Mouse (Mus musculus): Measurements from ENCODE around the gene Psma5. TPM values are rescaled to one million over a fixed set of nuclear protein-coding genes. Genes with fewer than 3 reads are reported as not detected.

Gene Psma5
- total RNA-seq, 2 experiments from 2014 or later = 48.6 to 50.5 TPM

DNA sequence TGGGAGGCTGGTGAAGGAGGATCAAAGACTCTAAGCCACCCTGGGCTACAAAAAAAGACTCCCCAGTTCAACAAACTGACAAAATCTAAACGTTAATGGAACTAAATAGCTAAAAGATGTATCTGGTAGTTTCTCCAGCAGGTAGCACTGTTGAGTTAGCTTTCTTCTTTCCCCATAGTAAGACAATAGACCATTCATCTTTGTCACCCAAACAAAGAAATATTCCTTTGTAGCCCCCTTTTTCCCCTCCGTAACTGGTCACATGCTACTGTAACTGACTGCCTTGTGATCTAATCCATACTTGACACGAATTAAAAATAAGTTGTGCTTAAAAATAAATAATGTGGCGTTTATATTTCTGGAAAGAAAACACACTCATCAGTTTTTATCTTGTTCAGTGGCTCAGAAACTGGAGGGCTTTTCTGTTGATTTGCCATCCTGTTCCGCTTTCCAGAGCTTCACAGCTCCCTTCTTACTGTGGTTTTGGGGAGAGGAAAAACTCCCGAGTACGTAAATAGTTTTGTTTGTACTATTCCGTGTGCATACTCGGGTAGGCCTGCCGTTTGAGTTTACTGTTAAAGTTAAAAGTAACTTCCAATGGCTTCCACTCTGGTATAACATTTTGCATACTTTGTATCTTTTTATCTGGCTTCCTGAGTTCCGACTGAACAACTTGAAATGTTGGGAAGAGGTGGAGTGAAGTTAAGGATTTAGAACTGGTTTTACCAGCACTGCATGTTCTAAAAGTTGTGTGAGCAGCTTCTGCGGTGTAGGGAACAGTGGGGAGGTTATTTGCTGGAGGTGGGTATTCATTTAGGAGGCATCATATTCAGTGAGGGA, 25.9 kb downstream of the Psma5 start:
- DNase-seq = no peak

DNA sequence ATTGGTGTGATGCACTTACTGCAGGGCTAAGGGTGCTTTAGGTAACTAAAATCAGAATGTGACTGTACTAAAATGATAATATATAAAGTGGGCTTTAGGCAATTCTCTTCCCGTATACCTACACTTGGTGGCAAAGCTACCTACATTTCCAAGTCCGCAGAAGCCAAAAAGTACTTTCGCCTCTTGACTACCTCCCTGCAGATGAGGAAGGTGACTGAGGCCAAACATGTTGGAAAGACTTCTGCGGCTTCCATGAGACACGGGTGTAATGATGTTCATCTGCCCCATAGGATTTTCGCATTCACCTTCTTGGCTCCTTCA, 26.5 kb downstream of the Psma5 start:
- no peak for DNase-seq

DNA sequence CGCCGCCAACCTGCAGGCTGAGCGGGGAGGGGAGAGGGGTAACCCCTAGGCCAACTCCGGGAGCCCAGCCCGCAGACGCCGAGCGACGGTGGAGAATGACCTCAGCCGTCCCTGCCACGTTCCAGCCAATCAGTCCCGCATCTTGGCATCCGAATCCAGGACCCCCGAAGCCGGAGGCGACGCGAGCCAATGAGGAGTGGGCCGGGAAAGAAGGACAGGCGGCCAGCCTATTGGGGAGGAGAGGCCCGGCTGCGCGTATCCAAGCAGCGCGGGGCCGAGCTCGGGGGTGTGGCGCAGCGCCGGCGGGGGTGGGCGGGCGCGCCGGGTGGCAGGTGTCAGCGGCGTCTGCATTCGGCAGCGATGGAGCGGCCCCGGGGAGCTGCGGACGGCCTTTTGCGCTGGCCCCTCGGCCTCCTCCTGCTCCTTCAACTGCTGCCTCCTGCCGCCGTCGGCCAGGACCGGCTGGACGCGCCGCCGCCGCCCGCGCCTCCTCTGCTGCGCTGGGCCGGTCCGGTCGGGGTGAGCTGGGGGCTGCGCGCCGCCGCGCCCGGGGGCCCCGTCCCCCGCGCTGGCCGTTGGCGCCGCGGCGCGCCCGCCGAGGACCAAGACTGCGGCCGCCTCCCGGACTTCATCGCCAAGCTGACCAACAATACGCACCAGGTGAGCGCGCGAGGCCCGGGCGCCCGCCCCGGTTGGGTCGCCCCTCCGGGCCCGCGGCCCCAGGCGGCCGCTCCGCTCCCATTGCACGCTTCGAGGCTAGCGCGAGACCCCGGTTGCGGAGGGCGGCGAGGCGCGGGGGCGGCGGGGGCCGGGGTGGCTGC, 27.3 kb downstream of the Psma5 start, which contains the start of gene Sort1:
Sort1 (plus strand) TSS at position 302 of the 821 bp plus-strand sequence.
- DNase-seq = peak; percentile 87

DNA sequence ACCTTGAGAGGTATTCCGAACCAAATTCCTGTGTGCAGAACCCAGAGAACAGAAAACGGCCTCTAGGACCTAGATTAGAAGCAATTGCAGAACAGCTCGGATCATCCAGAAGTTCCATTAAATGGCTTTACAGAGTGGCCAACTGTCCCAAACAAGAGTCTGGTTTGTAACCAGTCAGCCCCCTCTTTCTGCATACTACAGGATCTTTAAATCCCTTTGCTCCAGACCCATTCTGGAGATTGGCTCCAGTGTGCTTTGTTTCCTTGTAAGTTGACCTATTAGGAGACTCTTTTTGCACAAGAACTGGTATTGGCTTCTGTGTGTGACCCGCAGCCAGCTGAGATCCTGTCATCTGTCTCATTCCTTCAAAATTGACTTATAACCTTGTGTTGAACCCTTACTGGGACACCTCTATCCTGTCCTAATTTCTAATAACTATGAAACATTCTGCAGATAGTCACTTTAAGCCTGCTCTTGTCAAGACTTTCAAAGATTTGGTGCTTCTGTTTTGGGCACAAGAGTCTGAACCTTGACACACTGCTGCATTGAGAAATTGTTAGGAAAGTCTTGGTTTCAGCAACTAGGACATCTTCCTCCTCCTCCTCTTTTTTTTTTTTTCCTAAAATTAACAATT, 28.5 kb downstream of the Psma5 start:
- no peak for DNase-seq

DNA sequence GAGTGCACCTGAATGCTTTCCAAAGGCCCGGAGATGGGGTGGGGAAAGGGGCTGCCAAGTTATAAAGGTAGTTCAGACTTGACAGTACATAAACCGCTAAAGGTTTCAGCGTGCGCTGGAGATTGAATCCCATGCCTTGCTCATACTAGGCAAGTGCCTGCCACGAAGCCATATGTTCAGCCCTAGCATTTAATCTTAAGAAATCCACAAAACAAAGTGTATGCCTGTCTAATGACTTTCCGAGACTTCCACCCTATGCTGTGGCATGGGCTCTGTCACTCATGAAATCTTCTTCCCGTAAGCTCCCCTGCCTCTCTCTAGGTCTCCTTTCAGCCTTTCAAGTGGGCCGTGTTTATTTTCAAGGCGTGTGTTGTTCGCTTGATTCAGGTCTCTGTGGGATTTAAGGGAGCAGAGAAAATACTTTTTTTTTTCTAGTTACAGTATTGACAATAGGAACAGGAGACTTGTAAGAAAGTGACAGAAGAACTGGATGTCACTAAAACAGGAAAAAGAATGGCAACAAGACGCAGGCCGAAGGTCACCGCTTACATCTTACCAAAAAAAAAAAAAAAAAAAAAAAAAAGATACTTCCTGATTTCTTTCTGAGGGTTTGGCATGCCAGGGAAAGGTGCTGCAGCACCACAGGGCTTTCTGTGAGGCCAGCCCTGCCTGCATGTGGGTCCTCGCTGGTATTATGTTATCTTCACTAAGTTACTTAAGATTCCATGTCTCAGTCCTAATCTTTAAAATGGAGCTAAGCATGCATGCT, 30.1 kb downstream of the Psma5 start:
- no peak for DNase-seq

DNA sequence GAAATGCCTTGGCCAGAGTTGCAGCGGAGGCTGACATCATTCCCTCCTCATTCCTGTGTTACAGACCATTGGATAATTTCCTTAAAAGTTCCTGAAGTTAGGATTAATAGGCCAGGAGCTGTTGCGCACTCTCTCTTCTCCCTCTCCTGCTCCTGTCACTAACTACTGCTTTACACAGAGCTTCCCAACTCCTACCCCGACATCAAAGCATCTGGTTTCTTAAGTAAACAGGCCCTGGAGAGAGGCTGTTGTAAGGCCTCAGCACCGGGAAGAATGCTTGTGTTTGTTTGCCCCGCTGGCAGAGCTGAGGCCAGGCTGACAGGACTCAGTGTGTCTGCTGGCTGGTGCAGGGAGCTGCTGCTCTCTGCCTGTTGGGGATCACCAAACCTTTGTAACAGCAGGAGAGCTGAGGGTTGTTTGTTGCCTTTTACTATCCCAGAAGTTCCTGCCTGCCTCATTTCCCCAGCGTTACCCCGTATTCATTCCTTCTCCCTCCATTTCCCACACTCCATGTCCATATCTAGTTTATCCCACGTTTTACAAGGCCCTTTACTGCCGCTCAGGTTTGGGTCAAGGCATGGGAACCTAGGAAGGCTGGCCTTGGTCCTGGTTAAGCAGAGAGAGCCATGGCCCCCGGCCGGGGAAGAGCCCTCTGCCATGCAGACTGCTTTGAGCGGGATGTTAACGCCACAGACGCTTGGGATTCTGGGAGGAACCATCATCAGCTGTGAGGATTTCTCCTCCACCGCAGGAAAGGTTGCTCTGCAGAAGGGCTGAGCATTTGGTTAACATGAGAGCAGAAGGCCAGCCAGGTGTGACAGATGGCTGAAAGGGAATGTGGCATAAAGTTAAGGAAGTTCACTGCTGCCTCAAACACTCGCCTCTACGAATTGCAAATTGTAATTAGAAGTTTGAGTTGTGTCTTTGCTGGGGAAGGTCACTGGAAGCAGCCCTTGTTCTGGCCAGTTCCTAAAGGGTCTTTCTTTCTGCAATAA, 31.4 kb downstream of the Psma5 start:
- no peak for DNase-seq

DNA sequence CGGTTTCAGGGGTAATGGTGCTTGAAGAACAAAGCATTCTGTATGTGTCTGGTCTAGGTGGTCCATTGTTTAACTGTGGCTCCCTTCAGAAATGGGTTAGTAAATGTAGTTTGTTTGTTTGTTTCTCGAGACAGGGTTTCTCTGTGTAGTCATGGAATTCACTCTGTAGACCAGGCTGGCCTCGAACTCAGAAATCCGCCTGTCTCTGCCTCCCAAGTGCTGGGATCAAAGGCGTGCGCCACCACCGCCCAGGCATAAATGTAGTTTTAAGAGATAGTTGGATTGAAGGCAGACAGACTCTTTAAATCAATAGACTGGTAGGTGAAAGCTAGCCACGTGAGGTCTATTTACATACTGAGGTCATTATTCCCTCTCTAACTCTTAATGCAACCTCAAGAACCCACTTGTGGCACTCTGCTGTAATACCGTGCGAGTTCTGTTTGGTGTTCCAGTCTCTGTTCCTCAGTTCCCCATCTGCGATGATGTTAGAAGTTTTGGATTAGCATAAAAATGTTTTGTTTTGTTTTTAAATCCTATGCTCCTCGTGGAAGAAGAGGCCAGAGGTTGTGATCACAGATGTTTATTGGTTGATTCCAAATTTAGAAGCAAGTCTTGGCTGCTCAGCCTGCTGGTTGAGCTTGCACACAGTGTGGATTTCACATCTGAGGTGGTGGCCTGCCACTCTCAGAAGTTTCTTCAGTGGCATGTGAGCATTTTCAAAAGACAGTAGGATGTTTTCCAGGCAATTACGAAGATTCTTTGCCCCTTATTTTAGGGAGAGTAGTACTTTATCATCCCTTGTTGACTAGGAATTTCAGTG, 32.8 kb downstream of the Psma5 start:
- no peak for DNase-seq

DNA sequence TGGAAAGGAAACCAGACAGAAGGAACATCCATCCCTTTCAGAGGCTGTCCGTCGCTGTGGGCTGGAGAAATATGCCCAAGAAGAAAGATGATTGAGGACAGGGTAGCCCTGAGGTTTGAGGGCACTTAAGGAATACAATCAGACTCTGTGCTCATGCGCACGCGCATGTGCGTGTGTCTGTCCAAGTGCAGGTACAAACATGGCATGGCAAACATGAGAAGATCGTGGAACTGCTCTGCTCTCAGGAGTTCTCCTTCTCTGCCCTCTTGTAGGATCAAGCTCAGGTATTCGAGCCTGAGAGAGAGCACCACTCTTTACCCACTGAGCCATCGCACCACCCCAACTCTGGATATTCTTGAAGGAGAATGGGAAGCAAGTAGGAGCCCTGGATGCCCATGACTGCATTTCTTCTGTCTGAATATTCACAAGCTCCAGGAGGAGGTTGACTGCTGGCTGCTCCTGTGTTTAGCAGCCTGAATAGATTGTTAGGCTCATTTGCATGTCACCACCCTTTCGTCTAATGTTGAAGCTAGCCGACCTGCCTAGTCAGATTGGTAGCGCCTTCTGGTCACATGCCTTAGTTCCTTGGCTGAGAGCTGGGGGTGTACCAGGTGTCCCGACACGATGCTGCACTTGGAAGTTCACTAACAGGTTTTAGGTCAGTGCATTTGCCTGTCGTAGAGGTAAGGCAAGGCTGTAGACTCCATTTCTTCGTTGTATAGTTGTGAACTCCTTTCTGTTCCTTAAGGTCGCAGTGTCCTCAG, 34.5 kb downstream of the Psma5 start:
- no peak for DNase-seq

DNA sequence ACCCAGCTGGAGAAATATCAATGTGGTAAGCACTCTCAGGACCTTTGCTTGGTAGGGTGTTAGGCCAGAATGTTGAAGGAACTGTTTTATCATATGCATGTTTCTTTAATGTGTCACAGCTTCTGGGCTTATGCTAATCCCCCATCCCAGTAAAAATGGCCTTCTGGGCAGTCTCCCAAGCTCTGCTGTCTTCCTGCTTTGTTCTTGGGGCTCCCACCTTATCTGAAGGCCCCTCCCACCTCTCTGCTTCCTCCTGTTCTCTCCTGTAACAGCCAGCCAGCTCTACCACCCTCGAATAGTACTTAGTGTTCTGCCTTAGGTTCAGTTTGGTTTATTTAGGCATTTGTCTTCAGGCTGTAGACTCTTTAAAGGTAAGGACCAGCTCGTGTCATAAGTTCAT, 37.7 kb downstream of the Psma5 start:
- DNase-seq = no peak

DNA sequence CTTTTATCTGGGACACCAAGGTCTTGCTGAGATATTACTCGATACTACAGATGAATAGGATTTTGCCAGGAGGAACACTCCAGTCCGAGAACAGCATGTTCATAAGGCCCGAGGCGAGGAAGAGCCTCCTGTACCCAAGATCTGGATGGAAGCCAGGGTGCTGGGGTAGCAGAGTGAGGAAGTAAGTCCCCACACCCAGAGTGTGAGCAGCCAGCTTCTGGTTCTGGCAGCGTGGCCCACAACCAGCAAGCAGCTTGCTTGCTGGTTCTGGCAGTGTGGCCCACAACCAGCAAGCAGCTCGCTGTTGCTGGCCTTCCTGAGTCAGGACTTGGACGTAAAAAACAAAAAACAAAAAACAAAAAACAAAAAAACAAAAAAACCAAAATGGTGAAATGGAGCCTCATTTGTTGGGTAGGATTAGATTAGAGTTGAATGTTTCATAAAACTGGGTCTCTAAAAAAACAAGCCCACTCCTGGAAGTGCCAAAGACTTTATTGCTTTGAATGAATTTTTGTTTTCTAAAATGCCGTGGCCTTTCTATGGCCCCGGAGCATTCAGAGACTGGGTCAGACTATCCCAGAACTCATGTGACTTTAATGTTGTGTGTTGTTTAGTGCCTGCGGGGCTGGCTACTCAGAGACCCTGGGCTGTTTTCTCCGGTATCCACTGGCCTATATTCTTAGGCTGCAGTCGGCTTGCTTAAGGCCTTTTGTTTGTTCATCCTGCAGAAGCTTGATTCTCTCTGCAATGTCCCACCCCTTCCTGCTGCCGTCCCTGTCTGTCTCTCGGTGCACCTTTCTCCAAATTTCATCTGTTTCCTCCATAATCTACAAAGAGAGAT, 38.9 kb downstream of the Psma5 start:
- DNase-seq = peak; percentile 79

DNA sequence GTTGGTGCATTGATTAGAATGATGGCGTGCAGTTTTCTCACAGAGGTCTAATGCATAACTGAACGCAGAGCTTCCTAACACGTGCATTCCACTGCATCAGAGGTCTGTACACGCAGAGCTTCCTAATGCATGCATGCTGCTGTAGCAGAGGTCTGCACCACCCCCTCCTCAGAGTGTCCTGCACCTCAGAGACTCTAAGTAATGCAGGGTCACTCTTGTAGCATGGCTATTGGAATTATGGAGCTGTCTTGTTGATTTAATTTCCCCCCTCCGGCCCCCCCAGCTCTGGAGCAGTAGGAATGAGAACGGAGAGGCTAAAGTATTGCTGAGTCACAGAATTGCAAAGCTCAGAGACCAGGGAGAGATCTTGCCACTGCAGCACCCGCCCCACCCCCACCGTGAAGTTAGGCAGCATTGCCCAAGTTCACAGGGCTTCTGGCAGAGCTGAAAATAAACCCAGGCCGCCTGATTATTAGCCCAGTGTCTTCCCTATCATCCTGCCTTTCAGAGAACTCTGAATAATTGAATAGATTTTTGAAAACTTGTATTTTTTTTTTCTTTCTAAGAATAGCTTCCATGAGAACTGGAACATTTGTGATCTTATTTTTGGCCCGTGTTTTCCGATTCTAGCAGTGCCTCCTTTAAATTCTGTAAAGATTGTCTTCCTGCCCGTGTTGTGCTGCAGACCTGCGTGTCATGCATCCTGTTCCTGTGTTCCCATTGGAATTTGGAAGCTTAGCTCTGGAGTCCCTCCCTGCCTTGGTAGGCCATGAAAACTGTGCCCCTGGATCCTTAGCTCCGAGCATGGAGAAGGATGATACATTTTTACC, 39.7 kb downstream of the Psma5 start:
- peak; percentile 73 for DNase-seq

DNA sequence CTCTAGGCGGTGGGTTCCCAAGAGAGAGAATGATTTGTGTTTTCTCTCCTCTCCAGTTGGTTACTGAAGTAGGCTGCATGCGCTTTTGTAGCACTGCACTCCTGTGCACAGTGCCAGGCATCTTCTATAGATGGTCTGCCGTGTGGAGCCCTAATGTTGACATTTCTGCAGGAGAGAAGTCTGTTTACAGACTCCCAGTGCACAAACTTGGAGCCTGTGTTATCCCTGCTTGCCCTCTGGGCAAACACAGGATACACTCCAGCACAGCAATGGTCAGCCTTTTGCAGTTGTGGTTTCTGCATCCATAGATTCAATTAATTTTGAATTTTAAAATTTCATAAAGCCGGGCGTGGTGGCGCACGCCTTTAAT, 40.3 kb downstream of the Psma5 start:
- DNase-seq = no peak

DNA sequence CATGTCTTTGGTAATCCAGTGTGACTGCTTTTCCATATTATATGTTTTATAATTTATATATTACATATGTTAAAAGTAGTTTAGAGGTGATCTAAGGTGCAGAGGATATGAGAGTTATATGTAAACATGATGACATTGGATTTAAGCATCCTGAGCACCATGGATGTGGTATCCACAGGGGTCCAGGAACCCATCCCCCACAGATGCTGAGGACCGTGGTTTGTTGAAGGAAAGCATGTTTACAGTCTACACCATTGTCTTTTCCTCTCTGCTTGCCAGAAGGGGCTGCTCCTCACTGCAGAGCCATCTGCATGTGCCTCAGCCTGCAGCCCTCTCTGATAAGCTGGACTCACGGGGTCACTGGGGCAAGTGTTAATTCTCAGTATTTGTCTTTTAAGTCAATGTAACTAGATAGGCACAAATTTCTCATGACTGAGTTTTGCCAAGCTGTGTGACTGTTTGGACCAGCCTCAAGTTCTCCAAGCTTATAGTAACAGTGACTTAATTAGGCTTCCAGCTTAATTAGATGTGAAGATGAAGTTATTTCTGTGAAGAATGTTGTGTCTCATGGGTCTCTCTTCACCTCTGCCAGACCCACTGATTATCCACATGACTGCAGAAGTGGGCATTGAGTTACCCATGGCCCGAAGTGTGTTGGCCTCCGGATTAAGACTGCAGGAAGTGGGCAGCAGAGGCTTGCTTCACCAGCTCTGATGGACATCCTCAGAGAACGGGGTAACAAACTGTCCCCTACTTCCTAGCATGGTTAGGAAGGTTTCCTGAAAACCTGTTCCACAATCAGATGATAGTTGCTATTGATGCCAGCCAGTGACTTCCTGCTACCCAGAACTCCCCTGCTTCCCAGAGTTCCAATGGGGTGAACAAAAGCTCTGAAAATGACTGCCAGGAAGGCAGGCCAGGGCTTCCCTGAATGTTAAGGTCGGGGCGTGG, 41.2 kb downstream of the Psma5 start:
- no peak for DNase-seq

DNA sequence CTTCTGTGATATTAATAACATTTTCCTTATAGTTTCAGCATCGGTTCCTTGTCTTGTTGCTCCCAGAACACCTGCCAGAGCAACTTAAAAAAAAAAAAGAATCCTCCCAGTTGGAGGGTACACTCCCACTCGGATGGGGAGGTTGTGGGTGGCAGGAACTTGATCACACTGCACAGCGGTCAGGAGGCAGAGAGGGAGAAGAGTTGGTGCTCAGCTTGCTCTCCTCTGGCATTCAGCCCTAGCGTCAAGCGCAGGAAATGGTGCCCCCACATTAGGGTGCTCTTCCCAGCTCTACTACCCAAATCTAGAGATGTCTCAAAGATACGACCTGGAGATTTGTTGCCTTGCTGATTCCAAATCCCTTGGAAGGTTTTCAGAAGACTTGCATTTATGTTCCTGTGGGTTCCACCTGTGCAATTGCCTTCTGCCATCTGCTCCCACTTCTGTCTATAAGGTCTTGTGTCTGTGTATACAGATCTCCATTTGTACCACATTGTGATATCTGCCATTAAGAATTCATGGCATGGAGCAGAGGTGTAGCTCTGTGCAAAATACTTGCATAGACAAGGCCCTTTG, 43.8 kb downstream of the Psma5 start:
- DNase-seq = no peak

DNA sequence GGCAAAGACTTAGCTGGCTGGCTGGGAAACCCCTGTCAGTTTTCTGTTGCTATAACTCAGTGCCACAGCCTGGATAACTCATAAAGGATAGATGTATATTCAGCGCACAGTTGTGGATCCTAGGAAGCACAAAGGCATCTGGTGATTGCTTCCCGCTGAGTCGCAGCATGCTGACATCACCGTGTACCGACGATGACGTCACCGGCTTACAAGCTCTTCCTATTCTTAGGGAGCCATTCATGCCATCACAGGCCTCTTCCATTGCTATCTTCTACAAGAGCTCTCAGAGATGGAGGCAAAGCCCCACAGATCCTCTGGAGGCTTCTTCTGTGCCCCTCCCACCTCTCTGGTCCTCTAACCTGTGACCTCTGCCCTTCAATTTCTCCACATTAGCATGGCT, 47.0 kb downstream of the Psma5 start:
- DNase-seq = no peak

DNA sequence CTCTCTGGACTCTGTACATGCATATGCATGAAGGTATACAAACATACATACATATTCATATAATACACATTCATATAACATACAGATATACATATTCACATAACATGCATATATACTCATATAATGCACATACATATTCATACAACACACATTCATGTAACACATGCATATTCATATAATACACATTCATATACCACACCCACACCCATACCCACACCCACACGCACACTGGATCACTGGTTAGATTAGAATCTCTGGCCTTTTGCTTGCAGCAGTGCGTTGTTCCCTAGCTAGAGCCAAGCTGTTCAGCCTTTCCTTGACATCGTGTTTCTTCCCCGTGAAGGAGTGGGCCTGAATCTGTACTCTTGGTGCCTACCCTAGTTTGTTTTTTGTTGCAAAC, 48.0 kb downstream of the Psma5 start:
- DNase-seq = no peak
